ENCODE assay signal across 8 mouse cellular contexts in genomic region chr11:49901659-49902458, GRCm38 (mm10). TPM values are rescaled to one million over a fixed set of nuclear protein-coding genes. Genes with fewer than 3 reads are reported as not detected.
A peak's percentile ranks its signal among the peaks of the same experiment; 100 is the strongest.
DNase-seq lines count a peak whose midpoint lies in the region; ATAC-seq and TF ChIP-seq lines count a peak whose summit lies in the region.

Gene Rasgef1c (plus strand): TSS chr11:49901835.

- peak within 1 kb of the TSS; percentile 36 to 37; a peak in 3 of 4 replicates for H3K4me3 ChIP-seq in MEL (ENCODE audit: control insufficient read depth in 1 of 2, insufficient read depth in 1 of 2, low read depth in 2 of 2, low read length in 2 of 2)
- H3K4me3 ChIP-seq in hindbrain, embryonic 10.5 days: peak within 1 kb of the TSS; percentile 75
- peak within 1 kb of the TSS; percentile 59 for H3K4me3 ChIP-seq in lung, embryonic 15.5 days

- no peaks in the 10 kb centered on the region for H3K27me3 ChIP-seq in MEL (ENCODE audit: control insufficient read depth in 1 of 2, insufficient read depth in 2 of 2, low read length in 2 of 2)
- H3K27me3 ChIP-seq in hindbrain, embryonic 10.5 days (ENCODE audit: insufficient read depth, poor library complexity, severe bottlenecking): peaks cover 47% of the 10 kb centered on the region
- H3K27me3 ChIP-seq in lung, embryonic 15.5 days: peaks cover 41% of the 10 kb centered on the region

- peak within 1 kb of the TSS; percentile 100 for H3K4me2 ChIP-seq in lung, embryonic 15.5 days

- H3K79me2 ChIP-seq in MEL (ENCODE audit: control insufficient read depth, insufficient read depth, low read length, poor library complexity): no peaks in the 10 kb centered on the region

- no peak for TF ChIP-seq POLR2A in MEL (IDR thresholded peaks at IDR 0.05; ENCODE audit: control insufficient read depth in 1 of 2, insufficient read depth in 1 of 2, low read depth in 1 of 2, low read length in 2 of 2, poor library complexity in 1 of 2)

- peak; percentile 18 for TF ChIP-seq RAD21 in MEL (IDR thresholded peaks at IDR 0.05; ENCODE audit: low read depth, low read length)

- peak; percentile 55 for DNase-seq in MEL (ENCODE audit: low read depth, low spot score)
- peak; percentile 83 for DNase-seq in cerebellum, adult 9-11 months
- DNase-seq in forelimb bud, embryonic 11.5 days (ENCODE audit: low read depth, low spot score): peak; percentile 62
- DNase-seq in hindbrain, embryonic 10.5 days (ENCODE audit: low spot score): peak; percentile 78
- DNase-seq in layer of hippocampus, postnatal 10 days (ENCODE audit: low spot score in 2 of 2): peak; percentile 80 to 87
- DNase-seq in ovary, postnatal 10 days (ENCODE audit: low spot score): peak; percentile 43
- peak; percentile 66 for DNase-seq in thymus, postnatal 14 days

- ATAC-seq in lung, embryonic 15.5 days (ENCODE audit: borderline replicate concordance, extremely low read depth, low FRiP score, low TSS enrichment): peak; percentile 71

- peak; percentile 35 to 88 (median 60); a peak in 5 of 6 replicates for TF ChIP-seq CTCF in MEL (IDR thresholded peaks at IDR 0.05 in 2 of 3, conservative IDR thresholded peaks at IDR 0.05 in 1 of 3; ENCODE audit: control insufficient read depth in 1 of 3, insufficient read depth in 1 of 3, low read depth in 2 of 3, low read length in 3 of 3, poor library complexity in 1 of 3, severe bottlenecking in 1 of 3)

- H3K9me3 ChIP-seq in MEL (replicated peaks; ENCODE audit: insufficient read depth, low read length): no peaks in the 10 kb centered on the region
- H3K9me3 ChIP-seq in hindbrain, embryonic 10.5 days: peaks cover 10% of the 10 kb centered on the region
- no peaks in the 10 kb centered on the region for H3K9me3 ChIP-seq in lung, embryonic 15.5 days

- peaks cover 0 to 16% of the 10 kb centered on the region in 2 experiments; a peak in 2 of 4 replicates for H3K36me3 ChIP-seq in MEL (ENCODE audit: control insufficient read depth in 1 of 2, insufficient read depth in 2 of 2, low read length in 2 of 2)
- no peaks in the 10 kb centered on the region for H3K36me3 ChIP-seq in hindbrain, embryonic 10.5 days
- H3K36me3 ChIP-seq in lung, embryonic 15.5 days: no peaks in the 10 kb centered on the region

- H3K9ac ChIP-seq in MEL (ENCODE audit: control insufficient read depth, low read depth, low read length, poor library complexity, severe bottlenecking): peak within 1 kb of the TSS; percentile 45
- H3K9ac ChIP-seq in lung, embryonic 15.5 days: peak within 1 kb of the TSS; percentile 33

- 4% methylated on average over 99 of the region's 99 CpGs for WGBS in hindbrain, embryonic 10.5 days
- WGBS in lung, embryonic 15.5 days: 2% methylated on average over 80 of the region's 99 CpGs

- H3K4me1 ChIP-seq in MEL (ENCODE audit: control insufficient read depth in 1 of 2, insufficient read depth in 2 of 2, low read length in 2 of 2): peaks cover 8 to 22% of the 10 kb centered on the region in 2 experiments
- peaks cover 13% of the 10 kb centered on the region for H3K4me1 ChIP-seq in hindbrain, embryonic 10.5 days (replicated peaks)
- H3K4me1 ChIP-seq in lung, embryonic 15.5 days: peaks cover 9% of the 10 kb centered on the region

- no peak for TF ChIP-seq EP300 in MEL (IDR thresholded peaks at IDR 0.05; ENCODE audit: low read depth in 1 of 2, low read length in 2 of 2)

- no peak within 1 kb of the TSS for H3K27ac ChIP-seq in MEL (ENCODE audit: control insufficient read depth, low read depth, low read length)
- peak within 1 kb of the TSS; percentile 75 for H3K27ac ChIP-seq in hindbrain, embryonic 10.5 days
- H3K27ac ChIP-seq in lung, embryonic 15.5 days: no peak within 1 kb of the TSS

TF ChIP-seq in MEL, 35 proteins besides CTCF, POLR2A, EP300 and RAD21:
- TF ChIP-seq NRF1 (IDR thresholded peaks at IDR 0.05; ENCODE audit: insufficient read depth, low read depth, low read length, poor library complexity, severe bottlenecking): peak; percentile 18; the same call in 1 of the 2 replicates
- no peak for TF ChIP-seq E2F4 (IDR thresholded peaks at IDR 0.05; ENCODE audit: borderline replicate concordance, low read depth, low read length)
- peak; percentile 60 for TF ChIP-seq SMC3 (IDR thresholded peaks at IDR 0.05; ENCODE audit: low read depth, low read length)

RNA-seq across cellular contexts. Expression of gene Rasgef1c, which starts in this region (rescaled TPM):
- total RNA-seq in MEL (2012; rRNA removed): 0.12 TPM in 1 of 2 replicates, not detected in the other
- under 1 TPM in 1 of 2 experiments, not detected in 1; 0.15 TPM for polyA plus RNA-seq in MEL (2012; ENCODE audit: insufficient read depth in 1 of 2, insufficient read length in 2 of 2, low read depth in 1 of 2, low replicate concordance in 2 of 2, missing spikeins in 1 of 2)
- polyA plus RNA-seq in hindbrain, embryonic 10.5 days (2016; fragmentation: Nextera tagmentation; extraction: Ambion mirVana): 1.5 and 3.7 TPM in 2 replicates
- 1 to 10 TPM; 4.0 to 4.7 TPM for total RNA-seq in layer of hippocampus, postnatal 10 days (2021)
- polyA plus RNA-seq in lung, embryonic 15.5 days (2015; fragmentation: Nextera tagmentation; extraction: Ambion mirVana): 0.09 and 0.15 TPM in 2 replicates

Comparison
In these comparisons a context has a peak if more than half of its experiments do, and no peak if none do; other contexts are left out.
1. Peak in DNase-seq, H3K4me3 ChIP-seq and H3K9ac ChIP-seq in MEL; RNA of the gene not detected or under 1 TPM.
2. Peak in ATAC-seq, H3K4me3 ChIP-seq, H3K9ac ChIP-seq and H3K4me2 ChIP-seq in lung, embryonic 15.5 days; RNA of the gene not detected or under 1 TPM.